Mouse (Mus musculus) midbrain, embryonic 12.5 days (tissue): Measurements from ENCODE around the gene Eepd1. TPM values are rescaled to one million over a fixed set of nuclear protein-coding genes. Genes with fewer than 3 reads are reported as not detected.

Source experiments
- ATAC-seq: fragments of 200-750 bp; cut with Nextera tagmentation; 2 replicates; pipeline ENCODE4 v1.8.0; 2017; ENCODE audit warnings: low read depth, moderate TSS enrichment, moderate library complexity; ENCODE audit not compliant: low FRiP score
- H3K27ac ChIP-seq: fragments of 300-500 bp; sonication (generic); replicated peaks from 2 replicates; pipeline ENCODE4 v1.5.1; 2016; ENCODE audit warnings: mild to moderate bottlenecking
- H3K27me3 ChIP-seq: fragments of 300-500 bp; sonication (generic); 2 replicates; pipeline ENCODE4 v1.6.1; 2016; ENCODE audit warnings: mild to moderate bottlenecking
- H3K36me3 ChIP-seq: fragments of 300-500 bp; sonication (generic); 2 replicates; pipeline ENCODE4 v1.6.1; 2016
- H3K4me1 ChIP-seq: fragments of 300-500 bp; sonication (generic); 2 replicates; pipeline ENCODE4 v1.6.1; 2016
- H3K4me2 ChIP-seq: fragments of 300-500 bp; sonication (generic); replicated peaks from 2 replicates; pipeline ENCODE4 v1.6.1; 2016; ENCODE audit warnings: mild to moderate bottlenecking, moderate library complexity
- H3K4me3 ChIP-seq: fragments of 300-500 bp; sonication (generic); 2 replicates; pipeline ENCODE4 v1.5.1; 2016; ENCODE audit warnings: mild to moderate bottlenecking
- H3K9ac ChIP-seq: fragments of 300-500 bp; sonication (generic); replicated peaks from 2 replicates; pipeline ENCODE4 v1.6.1; 2016; ENCODE audit warnings: mild to moderate bottlenecking, moderate library complexity
- H3K9me3 ChIP-seq: fragments of 300-500 bp; sonication (generic); 2 replicates; pipeline ENCODE4 v1.6.1; 2016; ENCODE audit warnings: mild to moderate bottlenecking
- WGBS: fragments of 180-500 bp; shearing (Covaris S2); methylation state at CpG from one replicate; pipeline ENCODE4 v1.1.7; 2016; 5-methylcytosine and 5-hydroxymethylcytosine counted together
- polyA plus RNA-seq: library from polyadenylated mRNA; unstranded; fragments of >200 nt; fragmentation: Nextera tagmentation; extraction: Ambion mirVana; gene quantifications from 2 replicates; pipeline ENCODE4 v1.2.1, GENCODE M21; 2016

Eepd1 gene
- polyA plus RNA-seq, 1 experiment from 2014 or later = 5.8 TPM

DNA sequence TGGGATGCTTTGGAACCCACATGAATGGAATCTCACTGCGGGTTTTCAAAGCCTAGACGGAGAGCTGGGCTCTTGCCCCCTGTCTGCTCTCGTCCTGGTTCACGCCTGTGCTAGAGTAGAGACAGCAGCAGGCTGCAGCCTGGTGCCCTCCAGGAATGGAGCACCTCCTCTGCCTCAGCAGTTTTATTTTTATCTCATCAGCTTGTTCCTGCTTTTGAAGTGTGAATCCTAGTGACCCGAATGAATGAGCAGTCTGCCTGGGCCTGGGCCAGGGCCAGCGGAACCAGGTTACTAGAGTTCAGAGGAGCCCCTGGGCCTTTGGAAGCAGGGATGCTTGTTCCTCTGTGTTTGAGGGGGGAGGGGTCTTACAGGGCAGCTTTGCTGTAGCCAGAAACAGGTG lies 37.8 kb downstream of the Eepd1 start:
- Histone ChIP-seq H3K4me1 (no peaks in the 10 kb centered on the region; the same call in 1 of the 2 replicates), H3K9ac (no peak overlapping the region), H3K27me3 (no peaks in the 10 kb centered on the region), H3K27ac (no peak overlapping the region), H3K4me2 (no peak overlapping the region), H3K4me3 (no peak overlapping the region), H3K36me3 (no peaks in the 10 kb centered on the region), H3K9me3 (no peaks in the 10 kb centered on the region)
- ATAC-seq = no peak
- WGBS = 54% methylated on average over 6 of the region's 6 CpGs

DNA sequence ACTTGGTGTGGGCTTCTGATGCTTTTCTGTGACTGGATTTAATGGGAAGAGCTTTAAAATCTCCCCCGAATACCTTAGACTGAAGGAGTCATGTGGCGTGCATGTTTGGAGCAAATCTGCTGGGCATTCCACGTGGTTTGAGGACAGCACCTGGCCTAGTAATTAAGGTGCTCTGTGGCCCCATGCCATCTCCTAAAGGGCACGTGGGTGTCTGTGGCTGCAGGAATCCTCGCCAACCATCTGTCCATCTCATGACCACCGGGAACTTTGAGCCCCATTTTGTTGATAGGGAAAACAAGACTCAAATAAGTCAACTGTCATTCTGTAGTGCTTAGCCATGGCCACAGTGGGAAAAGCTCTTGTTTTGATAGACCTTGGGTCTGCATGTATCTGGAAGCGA lies 39.5 kb downstream of the Eepd1 start:
- Histone ChIP-seq H3K4me2 (no peak overlapping the region), H3K9me3 (no peaks in the 10 kb centered on the region), H3K4me3 (no peak overlapping the region), H3K4me1 (no peaks in the 10 kb centered on the region; the same call in 1 of the 2 replicates), H3K27ac (no peak overlapping the region), H3K27me3 (no peaks in the 10 kb centered on the region), H3K36me3 (no peaks in the 10 kb centered on the region), H3K9ac (no peak overlapping the region)
- WGBS = 91% methylated on average over 7 of the region's 7 CpGs
- ATAC-seq = no peak

- H3K4me2 ChIP-seq = no peak overlapping the region
- H3K9ac ChIP-seq = no peak overlapping the region
- H3K9me3 ChIP-seq = no peaks in the 10 kb centered on the region
- 97% methylated on average over 2 of the region's 2 CpGs for WGBS
- no peaks in the 10 kb centered on the region for H3K36me3 ChIP-seq
- peaks cover 3% of the 10 kb centered on the region; the same call in 1 of the 2 replicates for H3K4me1 ChIP-seq
- ATAC-seq = no peak
- no peaks in the 10 kb centered on the region for H3K27me3 ChIP-seq
- H3K27ac ChIP-seq = no peak overlapping the region
- no peak overlapping the region for H3K4me3 ChIP-seq
Observed at GRCm38 (mm10) chr9:25521825-25522224, 40.5 kb downstream of the Eepd1 start.

DNA sequence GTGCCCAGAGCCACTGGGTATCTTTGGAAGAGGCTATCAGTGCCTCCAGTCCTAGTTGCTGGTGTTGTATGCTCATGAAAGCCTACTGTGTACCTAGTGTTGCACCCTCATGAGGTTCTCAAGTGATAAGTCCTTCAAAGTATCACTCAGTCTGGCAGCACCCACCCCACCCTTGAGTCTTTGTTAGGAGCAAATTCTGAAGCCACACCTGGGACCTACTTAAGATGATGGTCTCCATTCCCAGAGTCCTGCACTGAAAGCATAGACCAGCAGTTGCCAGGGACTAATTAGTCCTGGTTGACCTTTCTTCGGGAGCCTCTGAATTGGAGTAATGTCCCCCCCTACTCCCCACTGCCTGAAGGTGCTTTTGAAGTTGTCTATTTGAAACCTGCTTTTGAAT lies 45.2 kb downstream of the Eepd1 start:
- Histone ChIP-seq H3K4me3 (no peak overlapping the region), H3K27me3 (no peaks in the 10 kb centered on the region), H3K36me3 (no peaks in the 10 kb centered on the region), H3K4me1 (0 out of 2 replicates have a peak, but pooled peaks cover 5% of the 10 kb centered on the region), H3K9ac (no peak overlapping the region), H3K4me2 (no peak overlapping the region), H3K27ac (no peak overlapping the region), H3K9me3 (no peaks in the 10 kb centered on the region)
- no peak for ATAC-seq
- 54% methylated on average over 1 of the region's 1 CpGs for WGBS

- Histone ChIP-seq H3K27ac (no peak overlapping the region), H3K4me2 (no peak overlapping the region), H3K9ac (no peak overlapping the region), H3K36me3 (no peaks in the 10 kb centered on the region), H3K4me1 (peaks cover 5% of the 10 kb centered on the region; the same call in 1 of the 2 replicates), H3K27me3 (no peaks in the 10 kb centered on the region), H3K4me3 (no peak overlapping the region), H3K9me3 (no peaks in the 10 kb centered on the region)
- ATAC-seq = no peak; the same call in 1 of the 2 replicates
Observed at GRCm38 (mm10) chr9:25526927-25527337, 45.6 kb downstream of the Eepd1 start.

DNA sequence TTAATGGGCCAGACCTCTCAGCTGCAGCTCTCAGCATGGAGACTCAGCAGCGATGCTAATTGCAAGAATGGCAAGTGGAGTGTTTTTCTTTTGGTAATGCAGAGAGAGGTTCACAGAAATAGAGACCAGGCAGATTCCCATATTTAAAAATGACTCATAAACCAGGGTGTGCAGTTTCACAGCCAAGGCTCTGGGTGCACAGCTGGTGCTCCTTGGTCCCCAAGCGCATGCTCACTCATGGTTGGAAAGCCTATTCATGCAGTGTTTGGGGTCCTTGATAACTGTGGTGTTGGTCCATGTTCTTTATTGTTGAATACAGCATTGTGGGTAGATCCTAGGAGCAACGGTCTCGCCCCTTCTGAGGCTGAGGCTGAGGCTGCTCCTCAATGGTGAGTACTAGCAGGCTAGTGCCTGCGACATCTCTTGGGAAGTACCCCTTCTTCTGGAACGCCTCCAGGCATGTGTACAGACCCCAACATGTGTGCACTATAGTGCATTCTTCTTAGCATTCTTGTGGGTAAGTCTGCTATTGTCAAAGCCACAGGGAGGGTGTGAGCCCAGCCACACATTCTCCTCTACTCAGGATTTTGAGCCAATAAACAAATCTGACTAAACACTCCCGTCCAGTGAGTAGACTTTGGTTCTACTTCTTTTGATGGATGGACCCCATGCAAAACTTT lies 46.2 kb downstream of the Eepd1 start:
- Histone ChIP-seq H3K9ac (no peak overlapping the region), H3K27ac (no peak overlapping the region), H3K4me2 (no peak overlapping the region), H3K27me3 (no peaks in the 10 kb centered on the region), H3K9me3 (no peaks in the 10 kb centered on the region), H3K4me3 (no peak overlapping the region), H3K36me3 (no peaks in the 10 kb centered on the region), H3K4me1 (peaks cover 5% of the 10 kb centered on the region; the same call in 1 of the 2 replicates)
- WGBS = 68% methylated on average over 7 of the region's 7 CpGs
- no peak for ATAC-seq

- Histone ChIP-seq H3K4me1 (peaks cover 5% of the 10 kb centered on the region; the same call in 1 of the 2 replicates), H3K27me3 (no peaks in the 10 kb centered on the region), H3K27ac (no peak overlapping the region), H3K9ac (no peak overlapping the region), H3K4me2 (no peak overlapping the region), H3K9me3 (no peaks in the 10 kb centered on the region), H3K36me3 (no peaks in the 10 kb centered on the region), H3K4me3 (no peak overlapping the region)
- ATAC-seq = no peak
- 29% methylated on average over 1 of the region's 1 CpGs for WGBS
Observed at GRCm38 (mm10) chr9:25531627-25532026, 50.3 kb downstream of the Eepd1 start.

DNA sequence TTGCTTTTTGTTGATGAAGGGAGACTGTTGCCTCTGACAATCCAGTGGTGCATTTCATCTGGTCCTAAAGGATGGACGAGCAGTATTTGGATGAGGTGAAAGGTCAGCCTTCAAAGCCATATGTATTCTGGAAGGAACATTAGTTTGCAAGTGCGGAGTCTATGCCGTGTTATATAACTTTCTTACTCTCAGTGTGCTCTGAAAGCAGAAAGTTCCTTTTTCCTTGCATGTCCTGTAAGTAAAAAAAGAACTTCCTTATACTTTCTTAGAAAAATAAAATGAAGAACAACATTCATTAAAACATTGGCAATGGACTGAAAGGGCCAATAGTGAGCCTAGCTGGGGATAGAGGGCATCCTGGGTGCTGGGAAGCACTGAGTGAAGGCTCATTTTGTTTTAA lies 50.8 kb downstream of the Eepd1 start:
- Histone ChIP-seq H3K9me3 (no peaks in the 10 kb centered on the region), H3K4me3 (no peak overlapping the region), H3K27ac (no peak overlapping the region), H3K9ac (no peak overlapping the region), H3K4me2 (no peak overlapping the region), H3K4me1 (no peaks in the 10 kb centered on the region; the same call in 1 of the 2 replicates), H3K36me3 (no peaks in the 10 kb centered on the region), H3K27me3 (no peaks in the 10 kb centered on the region)
- ATAC-seq = no peak
- 51% methylated on average over 3 of the region's 3 CpGs for WGBS

- H3K9ac ChIP-seq = no peak overlapping the region
- H3K4me2 ChIP-seq = no peak overlapping the region
- no peaks in the 10 kb centered on the region; the same call in 1 of the 2 replicates for H3K4me1 ChIP-seq
- no peak overlapping the region for H3K4me3 ChIP-seq
- H3K27ac ChIP-seq = no peak overlapping the region
- no peaks in the 10 kb centered on the region for H3K27me3 ChIP-seq
- 82% methylated on average over 3 of the region's 3 CpGs for WGBS
- H3K9me3 ChIP-seq = no peaks in the 10 kb centered on the region
- no peaks in the 10 kb centered on the region for H3K36me3 ChIP-seq
- ATAC-seq = no peak
Observed at GRCm38 (mm10) chr9:25535487-25535886, 54.1 kb downstream of the Eepd1 start.

DNA sequence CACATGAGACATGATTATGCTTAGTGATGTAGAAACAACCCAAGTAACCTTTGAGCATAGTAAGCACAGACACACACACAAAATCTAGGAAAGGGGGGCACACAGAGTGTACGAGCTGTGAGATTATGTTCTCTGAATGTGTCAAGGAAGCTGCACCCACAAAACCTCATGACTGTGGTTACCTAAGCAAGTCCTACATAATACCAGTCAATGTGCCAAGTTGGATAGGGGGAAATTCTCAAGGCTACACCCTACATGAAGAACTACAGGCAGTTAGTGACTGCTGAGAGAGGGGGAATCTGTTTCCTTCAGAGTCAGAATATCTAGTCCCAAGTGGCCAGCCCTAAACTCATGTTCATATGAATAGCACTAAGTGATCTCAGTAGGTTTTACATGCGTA lies 58.1 kb downstream of the Eepd1 start:
- 88% methylated on average over 2 of the region's 2 CpGs for WGBS
- Histone ChIP-seq H3K36me3 (no peaks in the 10 kb centered on the region), H3K9me3 (no peaks in the 10 kb centered on the region), H3K9ac (no peak overlapping the region), H3K4me3 (no peak overlapping the region), H3K4me1 (no peaks in the 10 kb centered on the region), H3K27ac (no peak overlapping the region), H3K4me2 (no peak overlapping the region), H3K27me3 (no peaks in the 10 kb centered on the region)
- ATAC-seq = no peak

DNA sequence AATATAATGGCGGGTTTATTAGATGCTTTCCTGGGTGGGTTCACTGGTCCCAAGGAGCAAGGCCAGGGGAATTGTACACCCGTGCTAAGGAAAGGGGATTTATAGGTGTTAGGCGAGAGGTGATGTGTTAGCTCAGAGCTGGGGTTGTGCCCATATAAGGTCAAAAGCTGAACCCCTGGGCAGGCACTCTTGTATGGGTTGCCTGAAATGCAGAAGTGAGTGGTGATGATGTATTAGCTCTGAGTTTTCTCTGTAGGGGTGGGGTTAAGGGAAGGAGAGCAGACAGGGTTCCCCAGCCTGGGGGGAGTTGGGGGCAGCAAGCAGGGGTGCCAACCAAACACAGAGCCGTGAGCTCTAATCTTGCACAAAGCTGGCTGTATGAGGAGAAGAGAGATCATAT lies 60.0 kb downstream of the Eepd1 start:
- Histone ChIP-seq H3K4me1 (no peaks in the 10 kb centered on the region), H3K36me3 (no peaks in the 10 kb centered on the region), H3K27ac (no peak overlapping the region), H3K9me3 (no peaks in the 10 kb centered on the region), H3K4me2 (no peak overlapping the region), H3K27me3 (no peaks in the 10 kb centered on the region), H3K9ac (no peak overlapping the region), H3K4me3 (no peak overlapping the region)
- no peak for ATAC-seq
- WGBS = 87% methylated on average over 4 of the region's 4 CpGs

GRCm38 (mm10) chr9:25545212-25545611 lies 63.9 kb downstream of the Eepd1 start:
- Histone ChIP-seq H3K9me3 (no peaks in the 10 kb centered on the region), H3K4me1 (no peaks in the 10 kb centered on the region), H3K4me2 (no peak overlapping the region), H3K27me3 (no peaks in the 10 kb centered on the region), H3K36me3 (no peaks in the 10 kb centered on the region), H3K27ac (no peak overlapping the region), H3K9ac (no peak overlapping the region), H3K4me3 (no peak overlapping the region)
- WGBS = 94% methylated on average over 2 of the region's 2 CpGs
- no peak for ATAC-seq
